Mouse (Mus musculus): ENCODE results near the gene Tecta.

DNA sequence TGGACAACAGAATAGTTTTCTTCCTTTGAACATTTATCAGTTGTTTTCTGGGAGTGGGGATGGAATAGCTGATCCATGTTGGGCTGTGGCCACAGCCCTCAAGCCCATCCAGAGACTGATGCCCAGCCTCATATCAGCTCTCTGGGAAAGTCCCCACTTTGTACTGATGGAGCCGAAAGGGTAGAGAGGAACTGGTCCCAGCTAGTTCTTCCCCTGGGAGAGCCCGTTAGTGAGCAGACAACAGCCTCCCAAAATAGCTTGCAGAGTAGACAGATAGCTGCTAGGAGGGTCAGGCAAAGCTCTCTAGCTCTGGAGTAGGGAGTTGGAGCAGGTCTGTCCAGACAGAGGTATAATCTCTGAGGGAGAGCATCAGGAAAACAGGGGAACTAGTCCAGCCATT lies 3.6 kb downstream of the Tecta start:
- TF ChIP-seq POLR2A (IDR thresholded peaks at IDR 0.05; ENCODE audit: insufficient read length, low read depth) (no peak), USF1 (IDR thresholded peaks at IDR 0.05; ENCODE audit: low read depth) (no peak), CEBPB (IDR thresholded peaks at IDR 0.05; ENCODE audit: insufficient read depth, poor library complexity, severe bottlenecking) (no peak), MYOD1 (IDR thresholded peaks at IDR 0.05; ENCODE audit: control insufficient read depth in 1 of 3, insufficient read length in 2 of 3, low read depth in 2 of 3) (no peak), E2F4 (IDR thresholded peaks at IDR 0.05; ENCODE audit: insufficient read depth) (no peak)

Data from myocyte (in vitro differentiated cells).